Mouse (Mus musculus) cortical plate, adult 2 months (tissue): Measurements from ENCODE around the gene Tjap1. TPM values are rescaled to one million over a fixed set of nuclear protein-coding genes. Genes with fewer than 3 reads are reported as not detected.

Experiments
- H3K27ac ChIP-seq: fragments of 200-500 bp; 2 replicates; pipeline ENCODE4 v1.5.1; 2012; ENCODE audit warnings: low read length, control low read depth, inconsistent platforms; ENCODE audit not compliant: insufficient read depth
- H3K4me1 ChIP-seq: fragments of 200-500 bp; 2 replicates; pipeline ENCODE4 v1.6.1; 2011; ENCODE audit warnings: low read length; ENCODE audit not compliant: control insufficient read depth, insufficient read depth
- H3K4me3 ChIP-seq: fragments of 200-500 bp; 2 replicates; pipeline ENCODE4 v1.5.1; 2011; ENCODE audit warnings: mild to moderate bottlenecking, low read length, control low read depth; ENCODE audit not compliant: insufficient read depth
- CTCF ChIP-seq: fragments of 200-500 bp; IDR thresholded peaks from 2 replicates; pipeline ENCODE4 v1.5.1; 2011; ENCODE audit warnings: mild to moderate bottlenecking, control low read depth, low read length; ENCODE audit not compliant: insufficient read depth; ENCODE audit errors: extremely low read depth
- POLR2A ChIP-seq: fragments of 200-500 bp; IDR thresholded peaks from 2 replicates; pipeline ENCODE4 v1.6.1; 2011; ENCODE audit warnings: mild to moderate bottlenecking, low read length, control low read depth; ENCODE audit not compliant: insufficient read depth; ENCODE audit errors: extremely low read depth
- polyA plus RNA-seq: library from polyadenylated mRNA; depleted of rRNA; stranded (reverse); fragments of >200 nt; gene quantifications from 2 replicates; pipeline ENCODE4 v1.2.3, GENCODE M21; 2012

Tjap1 gene
- polyA plus RNA-seq, 1 experiment, result 62.8 TPM

GRCm38 (mm10) chr17:46283911-46284310 lies 1.1 kb upstream of the Tjap1 start:
- Histone ChIP-seq H3K4me3 (no peak overlapping the region), H3K4me1 (peaks cover 1% of the 10 kb centered on the region; the same call in 1 of the 2 replicates), H3K27ac (no peak overlapping the region)
- TF ChIP-seq CTCF (no peak), POLR2A (no peak)

- Histone ChIP-seq H3K27ac (no peak overlapping the region), H3K4me1 (peaks cover 1% of the 10 kb centered on the region; the same call in 1 of the 2 replicates), H3K4me3 (peak overlapping the region; percentile 60; the same call in 1 of the 2 replicates)
- TF ChIP-seq CTCF, result no peak
- TF ChIP-seq POLR2A, result no peak
Observed at GRCm38 (mm10) chr17:46283140-46283539, 314 bp upstream of the Tjap1 start.

GRCm38 (mm10) chr17:46278011-46278765 lies 4.6 kb downstream of the Tjap1 start:
- H3K4me3 ChIP-seq, result no peak overlapping the region
- peaks cover 8% of the 10 kb centered on the region; the same call in 1 of the 2 replicates for H3K4me1 ChIP-seq
- TF ChIP-seq CTCF (no peak), POLR2A (no peak)
- H3K27ac ChIP-seq, result peak overlapping the region; percentile 54; the same call in 1 of the 2 replicates

- peaks cover 8% of the 10 kb centered on the region; the same call in 1 of the 2 replicates for H3K4me1 ChIP-seq
- H3K4me3 ChIP-seq, result no peak overlapping the region
- H3K27ac ChIP-seq, result no peak overlapping the region
- TF ChIP-seq CTCF (no peak), POLR2A (no peak)
Observed at GRCm38 (mm10) chr17:46277586-46277985, 5.2 kb downstream of the Tjap1 start.

GRCm38 (mm10) chr17:46275506-46275905 lies 7.3 kb downstream of the Tjap1 start:
- TF ChIP-seq CTCF (no peak), POLR2A (no peak)
- H3K4me1 ChIP-seq, result peaks cover 8% of the 10 kb centered on the region; the same call in 1 of the 2 replicates
- no peak overlapping the region for H3K27ac ChIP-seq
- no peak overlapping the region for H3K4me3 ChIP-seq

- no peak overlapping the region for H3K4me3 ChIP-seq
- H3K27ac ChIP-seq, result no peak overlapping the region
- TF ChIP-seq POLR2A, result no peak
- no peak for TF ChIP-seq CTCF
- H3K4me1 ChIP-seq, result peaks cover 8% of the 10 kb centered on the region; the same call in 1 of the 2 replicates
Observed at GRCm38 (mm10) chr17:46275034-46275433, 7.8 kb downstream of the Tjap1 start.

GRCm38 (mm10) chr17:46274465-46274864 lies 8.4 kb downstream of the Tjap1 start:
- no peak for TF ChIP-seq POLR2A
- no peak for TF ChIP-seq CTCF
- Histone ChIP-seq H3K4me1 (peaks cover 8% of the 10 kb centered on the region; the same call in 1 of the 2 replicates), H3K4me3 (no peak overlapping the region), H3K27ac (0 out of 2 replicates have a peak overlapping the region, but pooled peaks have one; percentile 8)

- H3K27ac ChIP-seq, result 0 out of 2 replicates have a peak overlapping the region, but pooled peaks have one; percentile 49
- H3K4me3 ChIP-seq, result no peak overlapping the region
- TF ChIP-seq CTCF (no peak), POLR2A (no peak)
- peaks cover 8% of the 10 kb centered on the region; the same call in 1 of the 2 replicates for H3K4me1 ChIP-seq
Observed at GRCm38 (mm10) chr17:46273803-46274236, 9.0 kb downstream of the Tjap1 start.

GRCm38 (mm10) chr17:46272675-46273074 lies 10.2 kb downstream of the Tjap1 start:
- H3K4me1 ChIP-seq, result peaks cover 7% of the 10 kb centered on the region; the same call in 1 of the 2 replicates
- H3K4me3 ChIP-seq, result no peak overlapping the region
- H3K27ac ChIP-seq, result 0 out of 2 replicates have a peak overlapping the region, but pooled peaks have one; percentile 49
- TF ChIP-seq POLR2A, result no peak
- no peak for TF ChIP-seq CTCF

GRCm38 (mm10) chr17:46272058-46272457 lies 10.8 kb downstream of the Tjap1 start:
- TF ChIP-seq POLR2A (0 out of 2 replicates have a peak, but pooled peaks have one; percentile 3), CTCF (no peak)
- Histone ChIP-seq H3K4me3 (no peak overlapping the region), H3K27ac (0 out of 2 replicates have a peak overlapping the region, but pooled peaks have one; percentile 18), H3K4me1 (peaks cover 7% of the 10 kb centered on the region; the same call in 1 of the 2 replicates)
